Mouse (Mus musculus) activated CD4-positive, CD25-positive, alpha-beta regulatory T cell (primary cell): ENCODE results near the gene Pou3f4. TPM values are rescaled to one million over a fixed set of nuclear protein-coding genes. Genes with fewer than 3 reads are reported as not detected.

Experiments
- polyA plus RNA-seq, 2 experiments: library from polyadenylated mRNA; unstranded; fragments of 100-300 nt; shearing (Covaris generic); gene quantifications; one replicate each; pipeline ENCODE4 v1.2.1; 2017

Gene Pou3f4
- polyA plus RNA-seq: not detected

GRCm38 (mm10) chrX:110814151-110814571 lies at the start of gene Pou3f4:
TSS of gene Pou3f4 (plus strand) at chrX:110814280.

